In genomic region chr3:142423501-142423917, GRCm38 (mm10) we compare ENCODE assay signal across 14 mouse cellular contexts. TPM values are rescaled to one million over a fixed set of nuclear protein-coding genes. Genes with fewer than 3 reads are reported as not detected.
DNase-seq lines count a peak whose midpoint lies in the region; ATAC-seq and TF ChIP-seq lines count a peak whose summit lies in the region.
"Had no signal": no experiment of that assay in that cellular context is flagged by ENCODE, and none has a peak within 500 bp of the region (broad histone marks: within the 10 kb centered on the region; RNA-seq: fewer than 3 reads in every experiment).

No protein-coding gene starts in this region.

- intact Hi-C loops in gastrocnemius, postnatal 14 days (cut with DNase I; ENCODE audit: low total_unique reads): no loop called here

- peak overlapping the region; percentile 64; the same call in 1 of the 2 replicates for H3K27ac ChIP-seq in lung, embryonic 14.5 days (ENCODE audit: low read depth)
- no peak overlapping the region for H3K27ac ChIP-seq in lung, postnatal 0 days (ENCODE audit: low read length)
- H3K27ac ChIP-seq: embryonic facial prominence, embryonic 15.5 days; hindbrain, embryonic 15.5 days; limb, embryonic 13.5 days; midbrain, embryonic 15.5 days had no signal

- TF ChIP-seq CTCF in lung, embryonic 14.5 days (IDR thresholded peaks at IDR 0.05; ENCODE audit: low read depth): no peak
- TF ChIP-seq CTCF in lung, postnatal 0 days (IDR thresholded peaks at IDR 0.05): no peak

- peak; percentile 21 for DNase-seq in gastrocnemius, postnatal 25 days
- no peak for DNase-seq in gastrocnemius, postnatal 14 days
- no peak for DNase-seq in lung, embryonic 14.5 days
- DNase-seq in lung, postnatal 0 days (ENCODE audit: low spot score): no peak
- DNase-seq in kidney, adult 8-10 months: peak; percentile 52 to 70
- DNase-seq in kidney, postnatal 36 days: peak; percentile 45 to 66
- DNase-seq in layer of hippocampus, postnatal 10 days (ENCODE audit: low spot score in 2 of 2): no peak
- no peak for DNase-seq in urinary bladder, postnatal 10 days (ENCODE audit: low spot score)
- DNase-seq: adrenal gland, adult 2 months; cerebellum, adult 18-20 months had no signal

- H3K9me3 ChIP-seq in lung, embryonic 14.5 days (ENCODE audit: low read depth, low read length): no peaks in the 10 kb centered on the region
- H3K9me3 ChIP-seq in lung, postnatal 0 days (ENCODE audit: low read length): no peaks in the 10 kb centered on the region
- H3K9me3 ChIP-seq: embryonic facial prominence, embryonic 15.5 days; hindbrain, embryonic 15.5 days; limb, embryonic 13.5 days; midbrain, embryonic 15.5 days had no signal

- ATAC-seq in lung, embryonic 14.5 days (ENCODE audit: insufficient read depth): no peak
- no peak for ATAC-seq in lung, postnatal 0 days
- ATAC-seq: midbrain, embryonic 15.5 days had no signal

- H3K4me2 ChIP-seq in lung, embryonic 14.5 days: no peak overlapping the region
- H3K4me2 ChIP-seq in lung, postnatal 0 days (replicated peaks; ENCODE audit: low read depth, low read length): no peak overlapping the region
- H3K4me2 ChIP-seq: embryonic facial prominence, embryonic 15.5 days; hindbrain, embryonic 15.5 days; limb, embryonic 13.5 days; midbrain, embryonic 15.5 days had no signal

- H3K9ac ChIP-seq in lung, embryonic 14.5 days: no peak overlapping the region
- H3K9ac ChIP-seq in lung, postnatal 0 days (replicated peaks; ENCODE audit: low read depth): no peak overlapping the region
- H3K9ac ChIP-seq: embryonic facial prominence, embryonic 15.5 days; hindbrain, embryonic 15.5 days; limb, embryonic 13.5 days; midbrain, embryonic 15.5 days had no signal

- H3K36me3 ChIP-seq in lung, embryonic 14.5 days (ENCODE audit: insufficient read depth): no peaks in the 10 kb centered on the region
- H3K36me3 ChIP-seq in lung, postnatal 0 days (ENCODE audit: insufficient read depth, low read length): no peaks in the 10 kb centered on the region
- H3K36me3 ChIP-seq: embryonic facial prominence, embryonic 15.5 days; hindbrain, embryonic 15.5 days; limb, embryonic 13.5 days; midbrain, embryonic 15.5 days had no signal

- no peaks in the 10 kb centered on the region for H3K4me1 ChIP-seq in lung, embryonic 14.5 days (ENCODE audit: insufficient read depth)
- no peaks in the 10 kb centered on the region for H3K4me1 ChIP-seq in lung, postnatal 0 days (ENCODE audit: insufficient read depth, low read depth, low read length)
- H3K4me1 ChIP-seq: embryonic facial prominence, embryonic 15.5 days; hindbrain, embryonic 15.5 days; limb, embryonic 13.5 days; midbrain, embryonic 15.5 days had no signal

- H3K27me3 ChIP-seq in lung, embryonic 14.5 days (ENCODE audit: insufficient read depth, low read length): no peaks in the 10 kb centered on the region
- no peaks in the 10 kb centered on the region for H3K27me3 ChIP-seq in lung, postnatal 0 days (replicated peaks; ENCODE audit: insufficient read depth, low read length)
- H3K27me3 ChIP-seq: embryonic facial prominence, embryonic 15.5 days; hindbrain, embryonic 15.5 days; limb, embryonic 13.5 days; midbrain, embryonic 15.5 days had no signal

- no peak overlapping the region for H3K4me3 ChIP-seq in lung, embryonic 14.5 days (ENCODE audit: low read depth, low read length)
- no peak overlapping the region for H3K4me3 ChIP-seq in lung, postnatal 0 days (ENCODE audit: low read depth, low read length)
- H3K4me3 ChIP-seq: embryonic facial prominence, embryonic 15.5 days; hindbrain, embryonic 15.5 days; limb, embryonic 13.5 days; midbrain, embryonic 15.5 days had no signal

- TF ChIP-seq EP300 in lung, postnatal 0 days (IDR thresholded peaks at IDR 0.05): no peak

- 37% methylated on average over 4 of the region's 4 CpGs for WGBS in lung, embryonic 14.5 days
- 36% methylated on average over 4 of the region's 4 CpGs for WGBS in lung, postnatal 0 days

RNA-seq across cellular contexts. Expression of gene Pdlim5, which starts 28.0 kb away (rescaled TPM):
- total RNA-seq in gastrocnemius, postnatal 25 days (2021): 100 to 1,000 TPM; 560 to 651 TPM
- total RNA-seq in gastrocnemius, postnatal 14 days (2021): 100 to 1,000 TPM; 452 to 543 TPM
- 19.0 and 24.1 TPM in 2 replicates for polyA plus RNA-seq in lung, embryonic 14.5 days (2014; fragmentation: Nextera tagmentation; extraction: Ambion mirVana)
- polyA plus RNA-seq in lung, postnatal 0 days (2015; fragmentation: Nextera tagmentation; extraction: Ambion mirVana): 25.8 and 28.4 TPM in 2 replicates
- 10 to 100 TPM; 26.3 to 27.6 TPM for total RNA-seq in layer of hippocampus, postnatal 10 days (2021)

Comparison
In these comparisons a context has a peak if more than half of its experiments do, and no peak if none do; other contexts are left out.
1. DNase-seq: peak in gastrocnemius, postnatal 25 days (single experiment), kidney, adult 8-10 months (2 of 2) and kidney, postnatal 36 days (2 of 2); none in gastrocnemius, postnatal 14 days (single experiment), lung, embryonic 14.5 days (single experiment), lung, postnatal 0 days (single experiment), layer of hippocampus, postnatal 10 days (0 of 2) and urinary bladder, postnatal 10 days (single experiment).
2. RNA of gene Pdlim5, which starts 28.0 kb away (total RNA-seq): 560 to 651 TPM in gastrocnemius, postnatal 25 days and 452 to 543 TPM in gastrocnemius, postnatal 14 days; 26.3 to 27.6 TPM in layer of hippocampus, postnatal 10 days; every median in the first group is over 10 times any median in the second.